Mouse (Mus musculus) heart, postnatal 0 days (tissue): ENCODE results near the gene Cdca5. TPM values are rescaled to one million over a fixed set of nuclear protein-coding genes. Genes with fewer than 3 reads are reported as not detected.

Experiments used
- ATAC-seq: fragments of 200-750 bp; cut with Nextera tagmentation; 2 replicates; pipeline ENCODE4 v1.8.0; 2017; ENCODE audit warnings: low read depth, moderate number of reproducible peaks, moderate library complexity; ENCODE audit not compliant: insufficient read depth
- DNase-seq: peaks from one replicate; pipeline ENCODE4 v3.0.0-alpha.2; 2016; ENCODE audit warnings: low spot score
- H3K27ac ChIP-seq: fragments of 300-500 bp; sonication (generic); 2 replicates; pipeline ENCODE4 v1.5.1; 2014; ENCODE audit warnings: low read depth, mild to moderate bottlenecking
- H3K27me3 ChIP-seq: fragments of 300-500 bp; sonication (generic); 2 replicates; pipeline ENCODE4 v1.6.1; 2014; ENCODE audit warnings: low read length, mixed read lengths; ENCODE audit not compliant: control insufficient read depth, insufficient read depth
- H3K36me3 ChIP-seq: fragments of 300-500 bp; sonication (generic); replicated peaks from 2 replicates; pipeline ENCODE4 v1.6.1; 2014; ENCODE audit warnings: low read length, mixed read lengths; ENCODE audit not compliant: control insufficient read depth, insufficient read depth
- H3K4me1 ChIP-seq: fragments of 300-500 bp; sonication (generic); 2 replicates; pipeline ENCODE4 v1.6.1; 2014; ENCODE audit warnings: antibody characterized with exemption; ENCODE audit not compliant: control insufficient read depth, insufficient read depth
- H3K4me2 ChIP-seq: fragments of 300-500 bp; sonication (generic); 2 replicates; pipeline ENCODE4 v1.6.1; 2014; ENCODE audit warnings: low read depth, mild to moderate bottlenecking, low read length, moderate library complexity
- H3K4me3 ChIP-seq: fragments of 300-500 bp; sonication (generic); 2 replicates; pipeline ENCODE4 v1.5.1; 2014; ENCODE audit warnings: low read depth, low read length
- H3K9ac ChIP-seq: fragments of 300-500 bp; sonication (generic); replicated peaks from 2 replicates; pipeline ENCODE4 v1.6.1; 2014; ENCODE audit warnings: low read depth, low read length, mixed read lengths
- H3K9me3 ChIP-seq: fragments of 300-500 bp; sonication (generic); replicated peaks from 2 replicates; pipeline ENCODE4 v1.6.1; 2016; ENCODE audit warnings: low read length; ENCODE audit not compliant: control insufficient read depth
- CTCF ChIP-seq: IDR thresholded peaks from 2 replicates; pipeline ENCODE4 v1.5.1; 2016; ENCODE audit warnings: antibody characterized with exemption, control low read depth, low read depth
- EP300 ChIP-seq: IDR thresholded peaks from 2 replicates; pipeline ENCODE4 v1.6.1; 2016; ENCODE audit warnings: antibody characterized with exemption, low read depth
- WGBS: fragments of 180-500 bp; shearing (Covaris S2); extraction: QIAGEN DNeasy Blood & Tissue Kit; methylation state at CpG from one replicate; pipeline ENCODE4 v1.1.7; 2014; 5-methylcytosine and 5-hydroxymethylcytosine counted together
- polyA plus RNA-seq: library from polyadenylated mRNA; unstranded; fragments of >200 nt; fragmentation: Nextera tagmentation; extraction: Ambion mirVana; gene quantifications from 2 replicates; pipeline ENCODE4 v1.2.1, GENCODE M21; 2015
- total RNA-seq: library from RNA; depleted of rRNA; stranded (reverse); fragments of >200 nt; gene quantifications from 2 replicates; pipeline ENCODE4 v1.2.3, GENCODE M21; 2014; ENCODE audit warnings: low replicate concordance

Gene Cdca5
- total and polyA plus RNA-seq, 2 experiments from 2014 or later, result 2.2 to 5.7 TPM

- 63% methylated on average over 5 of the region's 5 CpGs for WGBS
- peak overlapping the region; percentile 78 for H3K4me3 ChIP-seq
- TF ChIP-seq CTCF (no peak), EP300 (no peak)
- no peaks in the 10 kb centered on the region for H3K27me3 ChIP-seq
- ATAC-seq (no peak), DNase-seq (no peak)
- H3K4me1 ChIP-seq, result peaks cover 35% of the 10 kb centered on the region
- H3K9ac ChIP-seq, result peak overlapping the region; percentile 84
- H3K27ac ChIP-seq, result peak overlapping the region; percentile 89; the same call in 1 of the 2 replicates
- H3K9me3 ChIP-seq, result no peaks in the 10 kb centered on the region
- H3K4me2 ChIP-seq, result peak overlapping the region; percentile 92
- H3K36me3 ChIP-seq, result peaks cover 12% of the 10 kb centered on the region
Measured at GRCm38 (mm10) chr19:6062418-6062817, 22.4 kb upstream of the Cdca5 start.

- no peak overlapping the region for H3K9ac ChIP-seq
- H3K4me3 ChIP-seq, result no peak overlapping the region
- DNase-seq, result no peak
- no peak overlapping the region for H3K27ac ChIP-seq
- no peak overlapping the region for H3K4me2 ChIP-seq
- WGBS, result 89% methylated on average over 6 of the region's 6 CpGs
- peaks cover 12% of the 10 kb centered on the region for H3K36me3 ChIP-seq
- H3K4me1 ChIP-seq, result peaks cover 37% of the 10 kb centered on the region
- TF ChIP-seq EP300 (no peak), CTCF (no peak)
- H3K27me3 ChIP-seq, result no peaks in the 10 kb centered on the region
- no peak for ATAC-seq
- H3K9me3 ChIP-seq, result no peaks in the 10 kb centered on the region
Measured at GRCm38 (mm10) chr19:6063081-6063480, 21.7 kb upstream of the Cdca5 start.

- no peaks in the 10 kb centered on the region for H3K9me3 ChIP-seq
- peak overlapping the region; percentile 93 for H3K4me2 ChIP-seq
- H3K9ac ChIP-seq, result no peak overlapping the region
- no peaks in the 10 kb centered on the region for H3K27me3 ChIP-seq
- H3K36me3 ChIP-seq, result peaks cover 32% of the 10 kb centered on the region
- TF ChIP-seq EP300, result no peak
- no peak for TF ChIP-seq CTCF
- peak overlapping the region; percentile 49; the same call in 1 of the 2 replicates for H3K4me3 ChIP-seq
- ATAC-seq (no peak), DNase-seq (no peak)
- peaks cover 26% of the 10 kb centered on the region for H3K4me1 ChIP-seq
- 30% methylated on average over 5 of the region's 5 CpGs for WGBS
- H3K27ac ChIP-seq, result no peak overlapping the region
Measured at GRCm38 (mm10) chr19:6066571-6066970, 18.2 kb upstream of the Cdca5 start.

- no peak for TF ChIP-seq EP300
- peak; percentile 81 for TF ChIP-seq CTCF
- Histone ChIP-seq H3K4me3 (peak overlapping the region; percentile 49), H3K9ac (peak overlapping the region; percentile 55), H3K4me2 (peak overlapping the region; percentile 93), H3K4me1 (peaks cover 21% of the 10 kb centered on the region), H3K36me3 (peaks cover 32% of the 10 kb centered on the region), H3K9me3 (no peaks in the 10 kb centered on the region), H3K27me3 (no peaks in the 10 kb centered on the region), H3K27ac (no peak overlapping the region)
- peak; percentile 65 for ATAC-seq
- 2% methylated on average over 30 of the region's 30 CpGs for WGBS
- peak; percentile 73 for DNase-seq
Measured at GRCm38 (mm10) chr19:6067011-6067723, 17.6 kb upstream of the Cdca5 start.

- 0 out of 2 replicates have a peak within 1 kb of the TSS, but pooled peaks have one; percentile 5 for H3K27ac ChIP-seq
- H3K4me2 ChIP-seq, result peak within 1 kb of the TSS; percentile 93
- H3K27me3 ChIP-seq, result no peaks in the 10 kb centered on the region
- DNase-seq, result peak; percentile 77
- TF ChIP-seq EP300, result no peak
- no peak for TF ChIP-seq CTCF
- H3K4me1 ChIP-seq, result peaks cover 14% of the 10 kb centered on the region
- peak; percentile 89 for ATAC-seq
- no peaks in the 10 kb centered on the region for H3K9me3 ChIP-seq
- peak within 1 kb of the TSS; percentile 49 for H3K4me3 ChIP-seq
- H3K36me3 ChIP-seq, result peaks cover 38% of the 10 kb centered on the region
- H3K9ac ChIP-seq, result peak within 1 kb of the TSS; percentile 55
- 13% methylated on average over 33 of the region's 33 CpGs for WGBS
Measured at GRCm38 (mm10) chr19:6067724-6068415, 16.9 kb upstream of the Cdca5 start, which contains the start of gene Tm7sf2. Gene Tm7sf2 (minus strand): TSS chr19:6068373.
